In the genomic region with DNA sequence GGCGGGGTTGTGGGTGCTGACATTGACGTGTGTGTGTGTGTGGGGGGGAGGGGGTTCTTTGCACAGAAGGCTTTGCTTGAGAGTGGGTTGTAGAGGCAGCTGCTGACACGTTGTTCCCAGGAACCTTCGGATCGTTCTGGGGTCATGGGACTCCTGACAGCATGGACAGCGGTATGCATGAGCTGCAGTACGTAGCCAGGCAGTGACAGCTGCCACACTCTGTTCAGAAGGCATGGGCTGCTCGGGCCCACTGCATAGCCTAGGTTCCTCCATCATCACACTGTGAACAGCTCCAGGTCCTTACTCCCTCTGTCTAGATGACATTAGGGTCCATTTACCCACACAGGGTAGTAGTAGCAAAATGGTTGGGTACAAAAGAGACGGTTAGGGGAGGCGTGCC, we compare ENCODE assay signal across 1 mouse cellular context.
TF ChIP-seq lines count a peak whose summit lies in the region.

No protein-coding gene starts in this region.

TF ChIP-seq in myocyte, 11 proteins besides CTCF, POLR2A, EP300 and RAD21 (continued from another document):
- TF ChIP-seq USF1 (IDR thresholded peaks at IDR 0.05; ENCODE audit: low read depth) (no peak), MYOG (IDR thresholded peaks at IDR 0.05; ENCODE audit: control insufficient read depth in 1 of 3, insufficient read depth in 1 of 3, insufficient read length in 2 of 3, low read depth in 2 of 3) (peak in 2 of 3 experiments; percentile 52 to 67), CEBPB (IDR thresholded peaks at IDR 0.05; ENCODE audit: insufficient read depth, poor library complexity, severe bottlenecking) (no peak), TCF3 (IDR thresholded peaks at IDR 0.05; ENCODE audit: insufficient read length, low read depth) (no peak), MAX (IDR thresholded peaks at IDR 0.05; ENCODE audit: low read depth) (no peak), MYOD1 (IDR thresholded peaks at IDR 0.05; ENCODE audit: control insufficient read depth in 1 of 3, insufficient read length in 2 of 3, low read depth in 2 of 3) (peak in 2 of 3 experiments; percentile 55 to 88)
